Mouse (Mus musculus) MEL-GATA-1-ER (cell line): ENCODE measurements at regions not wholly inside any gene's neighbourhood (a gene's known extent, or its start where the extent isn't known, plus 50 kb on each side); places are given as distances from the start of the nearest gene placed in this dataset.
A peak's percentile ranks its signal among the peaks of the same experiment; 100 is the strongest.

ENCODE experiments used
- DNase-seq: peaks from one replicate; pipeline ENCODE4 v3.0.0-alpha.2; 2012; ENCODE audit warnings: low read depth; ENCODE audit errors: extremely low read depth

GRCm38 (mm10) chr2:45369914-45370614, 252.9 kb upstream of the Zeb2 start:
- DNase-seq: no peak

DNA sequence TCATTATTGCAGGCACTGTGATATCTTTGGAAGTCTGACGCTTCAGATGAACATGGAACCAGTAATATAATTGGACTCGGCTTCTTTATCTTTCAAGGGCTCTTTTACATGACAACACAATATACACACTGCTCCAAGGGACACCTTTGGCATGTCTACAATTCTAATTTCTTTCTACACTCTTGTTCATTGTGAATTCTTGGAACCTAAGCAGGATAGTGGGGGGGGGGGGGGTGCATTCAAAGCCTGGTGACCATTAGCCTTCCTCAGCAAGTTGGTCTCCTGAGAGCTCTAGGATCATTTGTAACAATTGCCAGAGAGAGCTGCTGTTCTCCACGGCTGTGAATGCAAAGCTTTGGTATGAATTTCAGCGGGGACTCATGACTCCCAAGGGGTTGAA, 252.2 kb upstream of the Zeb2 start:
- no peak for DNase-seq

DNA sequence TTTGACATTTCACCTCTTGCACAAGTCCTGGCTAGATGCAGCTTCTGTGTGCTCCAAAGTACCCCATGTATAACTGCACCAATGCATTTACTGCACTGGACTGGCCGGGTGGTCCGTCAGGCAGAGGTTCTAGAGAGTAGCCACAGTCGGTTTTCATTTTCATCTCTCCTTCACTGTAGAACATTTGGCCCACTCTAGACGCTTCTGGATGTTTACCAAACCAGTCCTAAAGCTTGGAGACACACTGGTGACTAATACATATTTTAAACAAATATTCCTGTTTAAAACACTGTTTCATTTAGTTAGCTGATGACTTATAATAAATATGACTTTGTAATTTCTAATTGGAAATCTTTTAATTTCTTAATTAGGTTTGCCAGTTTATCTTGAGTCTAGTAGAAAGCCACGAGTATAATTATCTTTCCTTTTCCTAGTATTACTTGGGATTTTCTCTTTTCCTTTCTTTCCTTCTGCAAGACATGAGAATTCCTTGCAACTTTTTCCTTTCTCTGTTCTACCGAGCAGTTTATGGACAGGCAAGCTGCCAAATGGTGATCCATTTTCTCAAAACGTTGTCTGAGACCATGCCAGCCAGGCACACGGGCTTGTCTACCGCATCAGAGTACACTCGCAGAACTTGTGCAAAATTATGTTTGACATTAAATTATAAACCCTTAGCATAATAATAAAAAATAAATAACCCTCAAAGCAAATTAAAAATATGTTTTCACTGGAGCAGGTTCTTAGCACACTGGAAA, 250.4 kb upstream of the Zeb2 start:
- DNase-seq: no peak

DNA sequence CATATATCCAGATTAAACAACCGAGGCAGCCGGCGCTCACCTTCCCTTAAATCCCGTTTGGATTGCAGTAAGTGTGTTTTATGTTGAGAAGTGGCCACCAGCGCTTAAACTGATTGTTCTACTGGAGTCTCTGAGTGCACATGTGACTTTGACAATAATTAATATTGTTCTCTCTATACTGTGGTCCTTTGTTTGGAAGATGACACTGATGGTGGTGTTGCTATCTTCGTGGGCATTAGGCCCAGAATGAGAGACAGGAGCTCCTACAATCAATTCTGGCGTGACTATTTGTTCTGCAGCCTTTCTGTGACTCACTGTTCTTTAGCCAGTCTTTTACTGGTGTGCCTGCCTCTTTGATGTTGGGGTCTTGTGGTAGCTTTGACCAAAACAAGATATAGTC, 240.1 kb upstream of the Zeb2 start:
- DNase-seq: no peak

DNA sequence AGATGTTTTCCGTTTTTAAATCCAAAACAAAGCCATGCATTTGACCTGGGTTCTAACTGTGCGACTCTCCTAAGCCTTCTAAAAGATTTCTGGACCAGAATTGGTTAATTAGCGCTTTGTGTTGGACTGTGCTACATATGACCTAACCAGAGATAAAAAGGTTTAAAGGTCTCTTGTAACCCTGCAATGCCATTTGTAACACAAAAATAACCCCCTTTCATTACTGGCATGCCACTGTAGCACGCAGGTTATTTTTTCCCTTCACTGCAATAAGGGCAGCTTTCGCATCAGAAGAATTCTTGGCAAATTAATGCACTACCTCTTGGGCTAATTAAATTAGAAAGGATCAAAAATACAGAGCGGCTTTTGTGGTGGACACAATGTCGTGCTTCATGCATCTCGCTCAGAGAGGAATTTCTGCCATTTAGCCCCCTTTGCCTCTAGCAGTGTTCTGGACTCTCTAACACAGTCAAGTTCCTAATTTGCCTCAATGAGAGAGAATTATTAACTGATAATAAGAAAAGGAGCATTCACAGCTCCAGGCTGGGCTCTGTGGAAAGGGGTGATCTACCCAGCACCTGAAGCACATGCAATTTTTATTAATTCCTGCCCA, 239.5 kb upstream of the Zeb2 start:
- no peak for DNase-seq

DNA sequence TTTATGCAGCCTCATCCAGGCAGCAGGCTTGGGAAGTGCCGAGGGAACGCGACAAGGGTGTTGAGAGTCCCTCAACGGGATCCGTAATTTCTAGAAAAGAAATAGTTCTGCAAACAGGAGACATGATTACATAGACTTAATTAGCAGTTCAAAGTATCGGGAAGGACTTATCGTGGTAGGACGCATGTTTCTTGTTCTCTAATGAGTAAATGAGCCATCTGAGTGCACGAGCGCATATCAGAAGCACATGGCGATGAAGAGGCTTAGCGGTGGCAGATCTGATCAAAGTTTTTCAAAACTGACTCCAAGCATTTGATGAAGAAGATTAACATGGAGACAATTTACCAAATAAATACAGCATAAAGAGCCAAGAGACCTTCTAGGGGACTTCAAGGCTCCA, 238.8 kb upstream of the Zeb2 start:
- DNase-seq: no peak

DNA sequence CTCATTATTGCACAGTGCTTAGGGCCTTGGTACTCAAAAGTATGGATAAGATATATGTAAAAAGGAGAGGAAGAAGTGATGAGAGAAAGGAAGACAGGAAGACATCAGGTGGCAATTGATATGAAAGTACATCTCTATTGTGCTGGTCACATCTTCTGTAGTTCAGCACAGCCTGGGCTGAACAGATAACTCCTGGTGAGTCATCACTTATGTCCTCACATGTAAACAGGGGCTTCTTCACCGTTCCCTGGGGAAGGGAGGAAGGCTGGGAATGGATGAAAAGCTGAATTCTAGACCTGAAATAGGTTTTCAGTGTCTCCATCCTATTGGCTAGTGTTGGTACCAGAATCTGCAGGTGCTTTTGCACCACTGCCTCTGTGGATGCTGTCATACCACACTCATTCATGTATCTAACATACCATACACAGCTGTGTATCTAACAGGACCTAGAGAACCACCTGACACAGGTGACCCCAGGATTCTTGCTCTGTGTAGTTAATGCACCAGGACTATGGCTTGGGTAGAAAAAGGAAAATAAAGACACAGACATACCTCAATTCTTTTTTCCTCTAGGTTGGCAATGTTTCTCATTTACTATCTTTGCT, 234.4 kb upstream of the Zeb2 start:
- peak; percentile 9 for DNase-seq

DNA sequence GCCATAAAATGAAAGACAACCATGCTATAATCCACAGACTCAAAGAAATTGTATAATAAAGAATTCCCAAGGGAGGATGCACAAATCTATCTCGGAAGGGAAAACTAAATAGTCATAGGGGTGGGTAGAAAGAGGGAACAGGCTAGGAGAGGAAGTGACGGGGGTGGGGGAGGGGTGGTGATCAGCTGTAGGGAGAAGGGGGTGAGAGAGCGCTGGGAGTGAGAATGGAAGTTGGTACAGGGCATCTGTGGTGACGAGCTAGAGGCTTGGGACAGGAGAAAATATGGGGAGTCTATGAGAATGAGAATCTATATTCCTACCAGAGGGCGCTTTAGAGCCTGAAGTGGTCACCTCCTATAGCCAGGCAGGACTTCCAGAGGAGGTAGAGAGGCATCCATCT, 229.2 kb upstream of the Zeb2 start:
- no peak for DNase-seq

GRCm38 (mm10) chr2:45339866-45340265, 222.7 kb upstream of the Zeb2 start:
- DNase-seq: no peak

GRCm38 (mm10) chr2:45338809-45339208, 221.6 kb upstream of the Zeb2 start:
- no peak for DNase-seq

- no peak for DNase-seq
Measured at GRCm38 (mm10) chr2:45316945-45317565, 199.9 kb upstream of the Zeb2 start.

DNA sequence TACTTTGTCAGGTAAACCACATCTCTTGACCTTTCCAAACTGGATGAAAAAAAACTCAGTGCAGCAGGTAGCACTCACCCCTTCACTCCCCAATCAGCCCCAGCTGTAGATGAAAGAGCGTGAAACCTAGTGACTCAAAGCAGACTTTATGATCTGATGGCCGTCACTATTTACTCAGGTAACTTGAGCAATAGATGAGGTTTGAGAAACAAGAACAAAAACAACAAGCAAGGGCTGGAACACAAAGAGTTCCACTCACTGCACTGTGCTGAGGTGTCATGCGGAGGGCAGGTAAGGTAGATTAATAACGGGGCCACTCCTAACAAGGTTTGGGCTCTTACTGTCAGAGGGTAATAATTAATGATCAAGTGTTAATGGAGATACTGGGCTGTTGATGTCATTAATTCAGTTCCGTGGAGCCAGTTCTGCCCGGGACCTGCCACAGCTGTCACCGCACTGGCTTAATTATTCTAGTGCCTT, 170.4 kb upstream of the Zeb2 start:
- DNase-seq: no peak

DNA sequence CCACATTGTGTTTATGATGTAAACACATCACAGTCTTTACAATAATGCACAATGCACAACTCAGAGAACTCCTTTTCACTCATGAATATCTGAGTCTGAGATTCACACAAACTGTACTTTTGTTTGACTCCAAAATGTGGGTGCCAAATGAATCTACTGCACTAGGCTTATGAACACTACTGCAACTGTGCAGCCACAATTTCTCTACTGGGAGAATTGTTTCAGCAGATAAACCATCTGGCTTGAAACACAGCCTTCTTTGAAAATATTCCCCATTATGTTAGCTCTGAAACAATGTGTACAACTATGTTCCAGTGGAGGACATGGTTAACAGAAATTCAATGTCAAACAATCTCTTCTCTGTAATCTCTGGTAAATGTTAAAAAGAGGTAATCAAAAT, 166.6 kb upstream of the Zeb2 start:
- DNase-seq: no peak

GRCm38 (mm10) chr2:45279490-45279889, 162.3 kb upstream of the Zeb2 start:
- DNase-seq: peak; percentile 82

- no peak for DNase-seq
Measured at GRCm38 (mm10) chr2:45277602-45278001, 160.4 kb upstream of the Zeb2 start.

DNA sequence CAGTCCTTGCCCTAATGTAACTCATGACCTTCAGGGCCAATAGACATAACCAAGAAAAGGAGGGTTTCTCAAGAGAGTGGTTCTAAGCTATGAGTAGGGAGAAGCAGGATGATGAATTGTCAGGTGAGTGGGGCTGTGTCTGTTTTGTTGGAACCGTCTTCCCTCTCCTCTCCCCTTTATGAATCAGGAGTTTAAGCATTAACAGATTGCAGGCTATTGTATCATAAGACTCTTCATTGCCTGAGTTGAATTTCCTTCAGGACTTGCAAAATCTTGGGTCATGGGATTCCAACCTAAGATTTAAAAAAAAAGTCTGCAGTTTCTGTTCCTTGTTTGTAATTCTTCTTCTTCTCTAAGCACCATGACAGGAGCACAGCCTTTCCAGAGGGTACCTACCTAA, 159.5 kb upstream of the Zeb2 start:
- no peak for DNase-seq

GRCm38 (mm10) chr2:45270035-45270434, 152.8 kb upstream of the Zeb2 start:
- DNase-seq: no peak

- DNase-seq: no peak
Measured at GRCm38 (mm10) chr2:45265819-45266218, 148.6 kb upstream of the Zeb2 start.

DNA sequence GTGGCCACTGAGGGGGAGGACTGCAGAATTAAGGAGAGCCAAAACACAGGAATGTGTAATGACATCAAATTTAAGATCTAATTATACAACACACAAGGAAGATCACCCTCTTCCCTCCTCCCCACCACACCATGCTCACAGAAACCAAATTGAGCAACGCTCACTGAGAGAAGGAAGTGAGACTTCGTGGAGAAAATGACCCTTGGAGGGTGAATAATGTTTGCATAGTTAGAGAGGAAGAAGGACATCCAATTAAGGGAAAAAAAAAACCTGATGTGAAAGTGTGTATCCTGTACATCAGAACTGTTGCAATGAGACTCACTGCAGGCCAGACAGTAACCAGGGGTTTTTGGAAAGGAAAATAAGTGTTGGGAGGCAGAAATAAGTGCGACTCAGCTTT, 144.8 kb upstream of the Zeb2 start:
- no peak for DNase-seq

- no peak for DNase-seq
Measured at GRCm38 (mm10) chr2:45258897-45259296, 141.7 kb upstream of the Zeb2 start.

- no peak for DNase-seq
Measured at GRCm38 (mm10) chr2:45256373-45256772, 139.2 kb upstream of the Zeb2 start.

GRCm38 (mm10) chr2:45253936-45254335, 136.7 kb upstream of the Zeb2 start:
- no peak for DNase-seq
